Mouse (Mus musculus) lung, postnatal 0 days (tissue): Measurements from ENCODE around the gene March1. TPM values are rescaled to one million over a fixed set of nuclear protein-coding genes. Genes with fewer than 3 reads are reported as not detected.
"Not testable (repeated sequence)": the region's sequence is repeated elsewhere in the genome, so short reads cannot be mapped to it uniquely, and the experiment has no call there.

ENCODE experiments used
- ATAC-seq: fragments of 200-750 bp; cut with Nextera tagmentation; 2 replicates; pipeline ENCODE4 v1.8.0; 2017; ENCODE audit warnings: moderate library complexity
- DNase-seq: peaks from one replicate; pipeline ENCODE4 v3.0.0-alpha.2; 2016; ENCODE audit warnings: low spot score
- H3K27ac ChIP-seq: fragments of 300-500 bp; sonication (generic); 2 replicates; pipeline ENCODE4 v1.5.1; 2014; ENCODE audit warnings: antibody characterized with exemption, mild to moderate bottlenecking, low read length, mixed read lengths
- H3K27me3 ChIP-seq: fragments of 300-500 bp; sonication (generic); replicated peaks from 2 replicates; pipeline ENCODE4 v1.6.1; 2014; ENCODE audit warnings: low read length, mixed read lengths; ENCODE audit not compliant: insufficient read depth
- H3K36me3 ChIP-seq: fragments of 300-500 bp; sonication (generic); 2 replicates; pipeline ENCODE4 v1.6.1; 2014; ENCODE audit warnings: low read length, mixed read lengths; ENCODE audit not compliant: insufficient read depth
- H3K4me1 ChIP-seq: fragments of 300-500 bp; sonication (generic); 2 replicates; pipeline ENCODE4 v1.6.1; 2014; ENCODE audit warnings: antibody characterized with exemption, low read depth, low read length, mixed read lengths; ENCODE audit not compliant: insufficient read depth
- H3K4me2 ChIP-seq: fragments of 300-500 bp; sonication (generic); replicated peaks from 2 replicates; pipeline ENCODE4 v1.6.1; 2014; ENCODE audit warnings: low read depth, mild to moderate bottlenecking, low read length, moderate library complexity, mixed read lengths
- H3K4me3 ChIP-seq: fragments of 300-500 bp; sonication (generic); 2 replicates; pipeline ENCODE4 v1.5.1; 2014; ENCODE audit warnings: low read depth, low read length
- H3K9ac ChIP-seq: fragments of 300-500 bp; sonication (generic); replicated peaks from 2 replicates; pipeline ENCODE4 v1.6.1; 2014; ENCODE audit warnings: low read depth, mild to moderate bottlenecking
- H3K9me3 ChIP-seq: fragments of 300-500 bp; sonication (generic); 2 replicates; pipeline ENCODE4 v1.6.1; 2016; ENCODE audit warnings: low read length, mixed read lengths
- CTCF ChIP-seq: IDR thresholded peaks from 2 replicates; pipeline ENCODE4 v1.5.1; 2016; ENCODE audit warnings: antibody characterized with exemption, mild to moderate bottlenecking
- EP300 ChIP-seq: IDR thresholded peaks from 2 replicates; pipeline ENCODE4 v1.6.1; 2016; ENCODE audit warnings: antibody characterized with exemption, mild to moderate bottlenecking, control low read depth
- WGBS: fragments of 180-500 bp; shearing (Covaris S2); extraction: QIAGEN DNeasy Blood & Tissue Kit; methylation state at CpG from one replicate; pipeline ENCODE4 v1.1.7; 2014; 5-methylcytosine and 5-hydroxymethylcytosine counted together
- polyA plus RNA-seq: library from polyadenylated mRNA; unstranded; fragments of >200 nt; fragmentation: Nextera tagmentation; extraction: Ambion mirVana; gene quantifications from 2 replicates; pipeline ENCODE4 v1.2.1, GENCODE M21; 2015

March1 gene
- polyA plus RNA-seq, 1 experiment from 2014 or later: 1.1 TPM

DNA sequence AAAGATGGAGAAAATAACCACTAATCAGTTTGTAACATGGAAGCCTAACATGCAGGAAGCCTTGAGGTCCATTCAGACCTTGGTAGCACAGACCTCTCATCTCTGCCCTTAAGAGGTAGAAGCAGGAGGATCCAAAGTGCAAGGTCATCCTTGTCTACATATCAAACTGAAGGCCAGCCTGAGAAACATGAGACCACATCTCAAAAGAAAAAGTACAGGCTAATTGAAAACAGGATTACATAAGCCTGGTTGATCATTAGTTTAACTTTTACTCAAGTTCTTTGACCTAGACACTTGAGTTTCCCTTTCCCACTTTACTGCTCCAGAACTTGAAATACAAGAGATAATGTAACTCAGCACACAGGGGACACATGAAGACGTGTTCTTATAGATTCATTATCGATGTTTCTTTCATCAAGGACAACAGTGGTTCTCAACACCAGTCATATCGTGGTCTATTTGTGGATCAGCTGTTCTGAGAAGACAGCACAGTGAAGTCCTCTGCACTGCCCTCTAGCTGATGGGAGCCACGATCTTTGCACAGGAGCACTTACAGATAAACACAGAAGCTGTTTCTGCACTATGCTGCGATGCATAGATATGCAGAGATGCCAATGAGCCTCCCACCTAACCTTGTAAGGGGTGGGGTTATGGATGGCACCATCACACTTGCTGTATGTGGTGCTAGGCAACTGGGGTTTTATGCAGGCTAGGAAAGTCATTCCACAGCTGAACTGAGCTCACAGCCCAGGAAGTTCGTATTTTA is 789.1 kb downstream of the March1 start:
- Histone ChIP-seq H3K36me3 (no peaks in the 10 kb centered on the region), H3K9ac (no peak overlapping the region), H3K9me3 (no peaks in the 10 kb centered on the region), H3K27me3 (no peaks in the 10 kb centered on the region), H3K4me2 (no peak overlapping the region), H3K4me3 (no peak overlapping the region), H3K4me1 (no peaks in the 10 kb centered on the region), H3K27ac (no peak overlapping the region)
- 56% methylated on average over 6 of the region's 6 CpGs for WGBS
- no peak for ATAC-seq
- no peak for TF ChIP-seq EP300
- no peak for TF ChIP-seq CTCF
- DNase-seq: no peak

DNA sequence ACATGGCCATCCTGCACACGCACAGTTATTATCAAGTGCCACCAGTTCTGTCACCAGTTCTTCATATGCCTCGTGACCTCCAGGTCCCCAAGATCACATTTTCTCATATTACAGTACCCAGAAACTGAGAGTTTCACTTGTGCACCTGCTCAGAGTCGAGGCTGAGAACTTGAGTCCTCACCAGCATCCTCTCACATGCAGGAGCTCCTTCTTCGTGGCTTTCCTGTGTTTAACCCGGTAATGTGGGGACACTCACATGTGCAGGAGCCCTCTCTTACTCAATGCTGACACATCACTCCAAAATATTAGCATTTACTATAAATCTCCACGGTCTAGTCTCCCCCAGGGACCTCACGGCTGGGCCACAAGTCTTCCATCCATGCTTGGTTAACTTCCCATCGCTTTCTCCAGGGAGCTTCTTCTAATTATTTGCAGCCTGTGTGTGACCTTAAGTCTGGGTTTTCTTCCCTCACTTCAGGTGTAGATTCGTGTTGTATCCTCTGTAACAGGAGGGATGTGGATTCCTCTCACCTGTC is 792.4 kb downstream of the March1 start:
- ATAC-seq: no peak
- Histone ChIP-seq H3K27ac (no peak overlapping the region), H3K4me2 (no peak overlapping the region), H3K4me3 (no peak overlapping the region), H3K9me3 (no peaks in the 10 kb centered on the region), H3K9ac (no peak overlapping the region), H3K4me1 (no peaks in the 10 kb centered on the region), H3K36me3 (no peaks in the 10 kb centered on the region), H3K27me3 (no peaks in the 10 kb centered on the region)
- TF ChIP-seq CTCF: no peak
- TF ChIP-seq EP300: no peak
- DNase-seq: no peak
- 70% methylated on average over 9 of the region's 9 CpGs for WGBS

DNA sequence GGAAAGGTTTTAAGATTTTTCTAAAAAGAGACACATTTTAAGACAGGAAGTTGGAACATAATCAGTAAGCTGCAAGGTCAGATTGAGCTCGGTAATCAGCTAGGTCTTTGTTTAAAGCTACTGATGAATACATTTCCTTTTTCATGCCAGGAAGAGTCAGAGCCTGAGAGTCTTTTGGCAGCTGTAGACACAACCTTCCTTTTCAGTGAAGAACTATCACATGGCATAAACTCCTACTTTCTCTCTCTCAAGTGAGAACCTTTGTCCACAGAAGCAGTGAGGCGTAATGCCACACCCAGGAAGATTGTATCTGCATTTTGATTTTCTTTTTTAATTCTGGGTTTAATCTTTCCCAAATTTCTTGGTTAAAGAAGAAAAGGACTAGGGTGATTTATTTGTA is 795.4 kb downstream of the March1 start:
- H3K9ac ChIP-seq: no peak overlapping the region
- WGBS: 43% methylated on average over 2 of the region's 2 CpGs
- no peaks in the 10 kb centered on the region for H3K4me1 ChIP-seq
- no peak overlapping the region for H3K4me3 ChIP-seq
- no peak overlapping the region for H3K4me2 ChIP-seq
- H3K9me3 ChIP-seq: no peaks in the 10 kb centered on the region
- ATAC-seq (no peak), DNase-seq (peak; percentile 14)
- H3K27me3 ChIP-seq: no peaks in the 10 kb centered on the region
- no peak overlapping the region for H3K27ac ChIP-seq
- no peak for TF ChIP-seq CTCF
- TF ChIP-seq EP300: no peak
- H3K36me3 ChIP-seq: no peaks in the 10 kb centered on the region

DNA sequence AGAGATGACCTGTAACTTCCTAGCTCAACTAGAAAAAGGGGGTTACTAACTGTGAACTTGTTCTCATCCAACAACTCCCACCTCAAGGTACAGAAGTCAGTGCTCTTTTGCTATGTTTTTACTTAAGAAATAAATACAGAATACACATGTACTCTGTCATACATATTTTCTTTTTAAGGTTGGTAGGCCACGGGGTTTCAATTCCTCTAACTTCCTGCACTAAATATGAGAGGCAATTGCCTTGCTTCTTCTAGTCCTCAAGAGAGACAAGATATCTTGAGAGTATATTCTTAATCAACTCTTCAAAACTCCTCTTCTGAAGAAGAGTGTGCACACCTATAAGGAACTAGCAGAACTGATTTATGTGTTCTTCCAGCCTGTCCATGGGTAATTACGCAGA is 797.5 kb downstream of the March1 start:
- no peak for ATAC-seq
- no peak for DNase-seq
- Histone ChIP-seq H3K4me3 (no peak overlapping the region), H3K9ac (no peak overlapping the region), H3K4me2 (no peak overlapping the region), H3K36me3 (no peaks in the 10 kb centered on the region), H3K9me3 (no peaks in the 10 kb centered on the region), H3K27ac (no peak overlapping the region), H3K4me1 (no peaks in the 10 kb centered on the region), H3K27me3 (no peaks in the 10 kb centered on the region)
- no peak for TF ChIP-seq CTCF
- TF ChIP-seq EP300: no peak
- WGBS: 70% methylated on average over 2 of the region's 2 CpGs

DNA sequence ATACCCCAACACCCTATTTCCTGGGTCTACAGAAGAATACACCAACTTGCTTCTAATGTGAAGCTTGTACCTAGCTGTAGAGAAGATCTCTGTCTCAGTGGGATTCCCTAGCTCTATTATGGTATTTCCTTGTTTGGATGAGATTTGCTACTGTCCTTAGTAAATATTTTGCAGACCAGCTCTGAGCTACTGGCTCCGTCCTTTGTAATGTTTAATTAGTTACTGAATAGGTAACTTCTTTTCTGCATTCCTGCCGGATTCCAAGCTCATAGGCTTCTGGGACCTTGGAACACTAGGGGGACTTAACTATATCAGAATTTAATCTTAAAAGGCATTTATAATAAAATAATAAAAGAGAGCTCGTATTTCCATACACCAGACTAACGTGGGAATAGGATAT is 799.9 kb downstream of the March1 start:
- not testable (repeated sequence) for H3K9me3 ChIP-seq, H3K4me1 ChIP-seq, H3K36me3 ChIP-seq, H3K27me3 ChIP-seq, H3K27ac ChIP-seq, DNase-seq, H3K4me2 ChIP-seq, H3K4me3 ChIP-seq, H3K9ac ChIP-seq, ATAC-seq
- 76% methylated on average over 4 of the region's 4 CpGs for WGBS

DNA sequence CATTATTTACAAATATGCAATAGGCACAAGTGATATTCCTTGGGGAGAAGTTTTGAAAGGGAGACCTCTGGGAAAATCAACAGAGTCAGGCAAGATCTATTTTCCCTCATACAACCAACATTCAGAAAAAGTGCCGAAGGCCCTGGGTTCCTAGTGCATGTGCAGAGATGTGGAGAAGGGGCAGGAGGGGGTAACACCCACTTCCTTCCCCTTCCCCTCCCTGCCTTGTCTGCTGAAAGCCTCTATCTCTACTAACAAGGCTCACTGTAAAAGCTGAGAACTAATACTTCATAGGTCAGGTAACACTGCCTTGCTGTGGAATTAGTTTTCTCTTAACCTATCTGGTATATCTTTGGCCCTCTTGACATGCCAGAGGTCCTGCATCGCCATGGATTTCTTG is 812.9 kb downstream of the March1 start:
- no peaks in the 10 kb centered on the region for H3K36me3 ChIP-seq
- 49% methylated on average over 2 of the region's 2 CpGs for WGBS
- TF ChIP-seq CTCF (no peak), EP300 (no peak)
- H3K4me2 ChIP-seq: no peak overlapping the region
- H3K27me3 ChIP-seq: no peaks in the 10 kb centered on the region
- no peak overlapping the region for H3K4me3 ChIP-seq
- no peaks in the 10 kb centered on the region for H3K4me1 ChIP-seq
- no peak overlapping the region for H3K27ac ChIP-seq
- DNase-seq: no peak
- H3K9ac ChIP-seq: no peak overlapping the region
- ATAC-seq: no peak
- no peaks in the 10 kb centered on the region for H3K9me3 ChIP-seq

DNA sequence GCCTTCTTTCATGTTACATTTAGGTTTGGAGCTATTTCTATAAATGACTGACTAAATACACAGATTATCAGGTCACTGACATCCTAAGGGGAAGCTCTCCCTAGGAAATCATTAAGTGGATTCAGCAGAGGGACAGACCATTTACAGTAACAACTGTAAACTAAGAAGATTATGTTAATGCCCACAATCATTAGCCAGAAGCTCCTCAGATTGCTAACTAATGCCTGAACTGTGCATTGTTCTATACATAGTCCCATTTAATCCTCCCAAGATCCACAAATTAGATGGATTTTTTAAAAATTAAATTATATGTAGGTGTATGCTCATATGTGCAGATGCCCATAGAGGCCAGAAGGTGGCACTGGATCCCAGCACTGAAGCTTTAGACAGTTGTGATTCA is 815.9 kb downstream of the March1 start:
- no peak overlapping the region for H3K4me2 ChIP-seq
- H3K27me3 ChIP-seq: no peaks in the 10 kb centered on the region
- H3K27ac ChIP-seq: no peak overlapping the region
- H3K4me1 ChIP-seq: no peaks in the 10 kb centered on the region
- H3K9me3 ChIP-seq: no peaks in the 10 kb centered on the region
- no peak overlapping the region for H3K4me3 ChIP-seq
- DNase-seq (no peak), ATAC-seq (no peak)
- no peaks in the 10 kb centered on the region for H3K36me3 ChIP-seq
- no peak overlapping the region for H3K9ac ChIP-seq
- no peak for TF ChIP-seq CTCF
- TF ChIP-seq EP300: no peak
